Mouse (Mus musculus) gastrocnemius, adult 8-10 months (tissue): ENCODE data around the gene Aire. TPM values are rescaled to one million over a fixed set of nuclear protein-coding genes. Genes with fewer than 3 reads are reported as not detected.

Source experiments
- DNase-seq, 2 experiments: peaks; one replicate each; pipeline ENCODE4 v3.0.0; 2022; ENCODE audit warnings: low spot score in 2 of 2
- total RNA-seq, 4 experiments: library from RNA; stranded (reverse); gene quantifications; 2 replicates each; pipeline ENCODE4 v1.2.4; 2022

Gene Aire
- total RNA-seq, 4 experiments from 2014 or later = not detected

- no peak for DNase-seq
Measured at GRCm38 (mm10) chr10:78009945-78010293, 33.5 kb downstream of the Aire start, which contains the start of gene Pfkl. Gene Pfkl (minus strand): TSS chr10:78010083.

GRCm38 (mm10) chr10:78009184-78009944, 34.0 kb downstream of the Aire start:
- peak; percentile 91 to 93 for DNase-seq

GRCm38 (mm10) chr10:78008169-78008568, 35.2 kb downstream of the Aire start:
- DNase-seq = no peak

- no peak for DNase-seq
Measured at GRCm38 (mm10) chr10:78007203-78007602, 36.2 kb downstream of the Aire start.

GRCm38 (mm10) chr10:78005791-78006438, 37.5 kb downstream of the Aire start:
- DNase-seq = no peak

GRCm38 (mm10) chr10:78004479-78005100, 38.8 kb downstream of the Aire start:
- no peak for DNase-seq

- DNase-seq = no peak
Measured at GRCm38 (mm10) chr10:78002316-78002715, 41.1 kb downstream of the Aire start.

GRCm38 (mm10) chr10:78001796-78002195, 41.6 kb downstream of the Aire start:
- DNase-seq = peak; percentile 30 to 45

GRCm38 (mm10) chr10:78000200-78000599, 43.2 kb downstream of the Aire start:
- DNase-seq = no peak

- DNase-seq = no peak
Measured at GRCm38 (mm10) chr10:77995639-77996038, 47.8 kb downstream of the Aire start.

GRCm38 (mm10) chr10:77985775-77986174, 57.6 kb downstream of the Aire start:
- no peak for DNase-seq

GRCm38 (mm10) chr10:77984660-77985059, 58.8 kb downstream of the Aire start:
- peak in 1 of 2 experiments; percentile 28 for DNase-seq

Other genes with a start within 250 kb of the Aire start
- gene Gm9639, start 248.5 kb downstream of the Aire start, total RNA-seq = not detected
- not detected for gene Gm19668, start 244.5 kb downstream of the Aire start, total RNA-seq
- gene Gm9507, start 231.8 kb downstream of the Aire start, total RNA-seq = not detected
- gene Gm2696, start 228.9 kb downstream of the Aire start, total RNA-seq = not detected
- gene Krtap10-4, start 216.5 kb downstream of the Aire start, total RNA-seq = not detected
- not detected for gene Krtap10-10, start 207.7 kb downstream of the Aire start, total RNA-seq
- not detected for gene Gm36176, start 196.8 kb downstream of the Aire start, total RNA-seq
- gene Gm10318, start 190.8 kb downstream of the Aire start, total RNA-seq = not detected
- gene Gm3285, start 181.6 kb downstream of the Aire start, total RNA-seq = not detected
- under 1 TPM; 0.07 to 0.49 (median 0.08) TPM for gene Lrrc3, start 141.1 kb downstream of the Aire start, total RNA-seq
- gene Trpm2, start 73.0 kb downstream of the Aire start, total RNA-seq = under 1 TPM in 2 of 4 experiments, not detected in 2; 0.07 to 0.20 TPM
- gene 1810043G02Rik, start 65.1 kb downstream of the Aire start, total RNA-seq = 1 to 10 TPM; 3.2 to 4.7 (median 3.4) TPM
- 10 to 100 TPM in 1 of 4 experiments, 1 to 10 TPM in 3; 7.0 to 10.6 (median 7.2) TPM for gene Pfkl, start 33.5 kb downstream of the Aire start, total RNA-seq
- not detected for gene Dnmt3l, start 1.7 kb downstream of the Aire start, total RNA-seq
- 1 to 10 TPM; 1.0 to 1.6 (median 1.3) TPM for gene Icosl, start 25.7 kb upstream of the Aire start, total RNA-seq
- 100 to 1,000 TPM; 250 to 278 (median 260) TPM for gene D10Jhu81e, start 126.2 kb upstream of the Aire start, total RNA-seq
- 10 to 100 TPM; 10.3 to 12.0 (median 11.5) TPM for gene Pwp2, start 141.5 kb upstream of the Aire start, total RNA-seq
- 10 to 100 TPM; 36.9 to 57.4 (median 42.2) TPM for gene Trappc10, start 201.0 kb upstream of the Aire start, total RNA-seq